Mouse (Mus musculus) cerebellum, adult (tissue): ENCODE measurements at regions not wholly inside any gene's neighbourhood (a gene's known extent, or its start where the extent isn't known, plus 50 kb on each side); places are given as distances from the start of the nearest gene placed in this dataset.

ENCODE experiments used
- ATAC-seq: cut with Nextera tagmentation; 2 replicates; pipeline ENCODE4 v1.9.2; 2017; ENCODE audit warnings: mild to moderate bottlenecking, moderate library complexity, mixed read lengths; ENCODE audit not compliant: insufficient number of reproducible peaks, low FRiP score, low TSS enrichment

DNA sequence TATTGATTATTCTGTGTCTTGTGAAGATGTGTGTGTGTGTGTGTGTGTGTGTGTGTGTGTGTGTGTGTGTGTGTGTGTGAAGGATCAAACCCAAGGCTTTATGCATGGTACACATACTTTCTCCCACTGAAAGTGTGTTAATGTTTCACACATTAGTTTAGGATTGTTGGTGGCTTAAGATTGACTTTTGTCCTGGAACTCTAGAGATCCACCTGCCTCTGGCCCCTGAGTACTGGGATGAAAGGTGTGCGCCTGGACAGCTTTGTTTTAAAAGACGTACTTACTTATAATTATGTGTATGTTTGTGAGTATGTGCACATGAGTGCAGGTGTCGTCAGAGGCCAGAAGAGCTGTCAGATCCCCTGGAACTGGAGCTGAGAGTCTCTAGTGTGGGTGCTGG is 59.3 kb upstream of the Pias1 start:
- no peak for ATAC-seq

DNA sequence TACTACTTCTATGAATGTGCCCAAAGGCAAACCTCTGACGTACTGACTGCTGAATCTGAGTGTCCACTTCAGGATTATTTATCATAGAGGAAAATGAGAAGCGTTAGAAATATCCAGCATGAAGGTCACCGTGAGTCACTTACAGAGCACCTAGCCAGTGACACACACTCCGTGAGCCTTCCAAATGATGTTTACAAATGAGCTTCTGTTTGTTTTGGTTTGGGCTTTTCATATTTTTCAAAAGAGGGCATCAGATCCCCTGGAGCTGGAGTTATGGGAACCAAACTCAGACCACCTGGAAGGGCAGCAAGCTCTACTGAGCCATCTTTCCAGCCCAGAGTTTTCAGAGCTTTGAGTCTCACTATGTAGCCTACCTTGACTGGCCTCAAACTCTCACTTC is 57.8 kb upstream of the Pias1 start:
- ATAC-seq, result no peak

DNA sequence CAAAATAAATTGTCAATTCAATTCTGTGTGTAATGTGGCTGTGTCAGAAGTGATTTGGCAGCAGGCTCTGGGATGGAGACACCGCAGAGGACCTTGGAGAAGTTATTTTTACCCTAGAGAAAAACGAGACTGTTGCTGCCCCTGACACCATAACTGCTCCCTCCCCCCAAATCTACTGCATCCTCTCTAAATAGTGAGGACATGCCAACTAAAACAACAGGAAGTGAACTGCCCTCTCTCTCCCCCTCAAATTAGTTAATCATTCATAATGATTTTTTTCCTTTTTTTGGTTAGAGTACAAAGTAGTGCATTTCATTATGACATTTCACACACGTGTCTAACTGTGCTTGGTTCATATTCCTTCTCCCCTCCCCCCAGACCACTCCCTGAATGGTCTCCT is 55.6 kb upstream of the Pias1 start:
- no peak for ATAC-seq

DNA sequence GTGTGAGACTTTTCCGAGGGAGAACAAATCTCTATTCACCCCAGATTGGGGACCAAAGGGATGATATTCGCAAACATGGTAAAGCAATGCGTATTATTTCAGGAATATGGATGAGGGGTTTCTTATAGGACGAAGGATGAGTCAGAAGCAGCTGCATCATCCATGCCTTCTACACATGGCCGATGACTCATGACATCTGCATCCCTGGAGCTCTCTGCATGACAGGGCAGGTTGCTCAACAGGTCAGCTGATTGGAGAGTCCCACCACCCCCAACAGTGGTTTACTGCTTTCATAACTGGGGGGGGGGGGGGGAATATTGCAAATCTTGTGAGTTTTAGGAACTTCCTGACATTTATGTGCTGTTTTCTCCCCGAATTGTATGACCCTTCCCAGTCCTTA is 50.3 kb upstream of the Pias1 start:
- no peak for ATAC-seq
